Mouse (Mus musculus): Measurements from ENCODE around the gene Gm42715. TPM values are rescaled to one million over a fixed set of nuclear protein-coding genes. Genes with fewer than 3 reads are reported as not detected.
A peak's percentile ranks its signal among the peaks of the same experiment; 100 is the strongest.

The Gm42715 gene
- polyA plus RNA-seq, 1 experiment from 2014 or later: 18.3 TPM

DNA sequence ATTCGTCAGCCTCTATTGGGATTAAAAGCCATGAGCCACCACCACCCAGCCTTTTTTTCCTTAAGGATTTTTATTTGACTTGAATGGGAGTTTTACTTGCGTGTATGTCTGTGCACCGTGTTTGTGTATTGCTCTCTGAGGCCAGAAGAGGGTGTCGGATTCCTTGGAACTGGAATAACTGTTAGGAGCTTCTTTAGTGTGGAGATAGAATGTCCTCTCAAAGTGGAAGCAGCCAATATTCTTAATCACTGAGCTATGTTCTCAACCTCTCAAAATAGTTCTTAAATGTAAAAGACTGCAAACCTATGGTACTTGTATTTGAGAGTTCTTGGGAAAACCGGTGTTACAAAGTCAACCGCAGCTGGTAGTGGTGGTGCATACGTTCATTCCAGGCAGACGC, 8.1 kb upstream of the Gm42715 start:
- Histone ChIP-seq H3K27me3 (no peaks in the 10 kb centered on the region), H3K4me3 (peak overlapping the region; percentile 67), H3K9ac (peak overlapping the region; percentile 82), H3K4me2 (replicated peaks) (peak overlapping the region; percentile 64), H3K27ac (peak overlapping the region; percentile 98), H3K9me3 (no peaks in the 10 kb centered on the region), H3K4me1 (peaks cover 11% of the 10 kb centered on the region), H3K36me3 (peaks cover 13% of the 10 kb centered on the region)
- WGBS: 35% methylated on average over 8 of the region's 8 CpGs
- no peak for ATAC-seq (ENCODE audit: low FRiP score, low read depth)

GRCm38 (mm10) chr7:127511808-127512230, 7.6 kb upstream of the Gm42715 start, which contains the start of gene Srcap:
TSS of gene Srcap (plus strand) at chr7:127511983.
- Histone ChIP-seq H3K27ac (peak within 1 kb of the TSS; percentile 98), H3K4me1 (peaks cover 11% of the 10 kb centered on the region), H3K27me3 (no peaks in the 10 kb centered on the region), H3K4me2 (replicated peaks) (peak within 1 kb of the TSS; percentile 64), H3K9me3 (no peaks in the 10 kb centered on the region), H3K4me3 (peak within 1 kb of the TSS; percentile 67), H3K36me3 (peaks cover 19% of the 10 kb centered on the region), H3K9ac (peak within 1 kb of the TSS; percentile 82)
- ATAC-seq (ENCODE audit: low FRiP score, low read depth): peak; percentile 97
- 0% methylated on average over 36 of the region's 37 CpGs for WGBS

DNA sequence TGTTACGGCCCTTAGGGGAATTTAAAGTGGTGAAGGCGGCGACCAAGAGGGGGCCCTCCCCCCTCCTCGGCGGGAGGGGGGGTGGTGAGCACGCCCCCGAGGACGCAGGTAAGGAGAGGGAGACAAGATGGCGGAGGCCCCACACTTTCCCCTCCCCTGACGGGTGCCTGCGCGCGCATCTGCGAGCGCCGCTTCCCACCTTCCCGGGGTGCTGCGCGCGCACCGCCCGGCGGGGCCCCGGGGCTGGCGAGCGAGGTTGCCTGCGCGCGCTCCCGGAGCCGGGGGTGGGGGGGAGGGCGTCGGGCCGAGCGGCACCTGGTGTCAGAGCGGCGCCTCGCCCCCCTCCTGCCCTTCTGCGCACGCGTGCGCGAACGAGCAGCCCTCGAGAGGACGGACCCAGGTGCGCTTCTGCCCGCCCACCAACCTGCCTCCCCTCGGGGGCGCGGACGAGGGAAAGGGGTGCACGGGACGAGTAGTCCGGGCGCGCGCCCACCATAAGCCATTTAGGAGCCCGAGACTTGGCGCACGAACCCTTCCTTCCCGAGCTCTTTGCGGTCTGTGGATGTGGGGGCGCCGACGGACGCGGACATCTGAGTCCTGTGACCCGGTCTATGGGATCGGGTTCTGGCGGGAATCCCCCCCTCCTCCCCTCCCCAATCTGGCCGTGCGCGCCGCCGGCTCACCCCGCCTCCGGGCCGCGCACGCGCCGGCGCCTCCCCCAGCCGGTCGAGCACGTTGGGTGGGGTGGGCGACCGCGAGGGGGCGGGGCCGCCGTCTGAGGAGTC, 7.0 kb upstream of the Gm42715 start:
- H3K27me3 ChIP-seq: no peaks in the 10 kb centered on the region
- peaks cover 11% of the 10 kb centered on the region for H3K4me1 ChIP-seq
- ATAC-seq (ENCODE audit: low FRiP score, low read depth): peak; percentile 87
- peaks cover 25% of the 10 kb centered on the region for H3K36me3 ChIP-seq
- peak overlapping the region; percentile 64 for H3K4me2 ChIP-seq (replicated peaks)
- H3K4me3 ChIP-seq: peak overlapping the region; percentile 67
- under 1% methylated on average over 66 of the region's 93 CpGs for WGBS
- H3K27ac ChIP-seq: peak overlapping the region; percentile 98
- peak overlapping the region; percentile 82 for H3K9ac ChIP-seq
- no peaks in the 10 kb centered on the region for H3K9me3 ChIP-seq

DNA sequence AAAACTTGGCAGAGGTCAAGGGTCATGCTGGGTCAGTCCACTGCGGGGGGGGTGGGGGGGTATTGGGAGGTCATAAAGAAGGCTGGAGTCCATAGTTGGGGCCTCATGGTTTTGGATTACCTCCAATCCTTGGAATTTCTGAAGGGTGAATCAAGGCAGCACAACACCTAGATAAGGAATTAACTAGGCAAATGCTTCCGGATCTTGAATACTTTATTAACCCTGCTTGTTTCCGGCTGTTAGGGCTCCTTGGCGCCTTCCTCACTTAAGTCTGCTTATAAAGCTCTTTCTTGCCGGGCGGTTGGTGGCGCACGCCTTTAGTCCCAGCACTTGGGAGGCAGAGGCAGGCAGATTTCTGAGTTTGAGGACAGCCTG, 6.4 kb upstream of the Gm42715 start:
- H3K4me1 ChIP-seq: peaks cover 11% of the 10 kb centered on the region
- H3K27me3 ChIP-seq: no peaks in the 10 kb centered on the region
- H3K9ac ChIP-seq: peak overlapping the region; percentile 82
- ATAC-seq (ENCODE audit: low FRiP score, low read depth): no peak
- peak overlapping the region; percentile 98 for H3K27ac ChIP-seq
- H3K4me2 ChIP-seq (replicated peaks): peak overlapping the region; percentile 64
- WGBS: 32% methylated on average over 8 of the region's 8 CpGs
- peaks cover 31% of the 10 kb centered on the region for H3K36me3 ChIP-seq
- peak overlapping the region; percentile 67 for H3K4me3 ChIP-seq
- H3K9me3 ChIP-seq: no peaks in the 10 kb centered on the region

- no peaks in the 10 kb centered on the region for H3K27me3 ChIP-seq
- H3K27ac ChIP-seq: no peak overlapping the region
- H3K4me3 ChIP-seq: peak overlapping the region; percentile 67
- peak overlapping the region; percentile 64 for H3K4me2 ChIP-seq (replicated peaks)
- peaks cover 38% of the 10 kb centered on the region for H3K36me3 ChIP-seq
- WGBS: 62% methylated on average over 3 of the region's 3 CpGs
- H3K9me3 ChIP-seq: no peaks in the 10 kb centered on the region
- peaks cover 11% of the 10 kb centered on the region for H3K4me1 ChIP-seq
- no peak overlapping the region for H3K9ac ChIP-seq
- no peak for ATAC-seq (ENCODE audit: low FRiP score, low read depth)
Observed at GRCm38 (mm10) chr7:127513781-127514180, 5.6 kb upstream of the Gm42715 start.

DNA sequence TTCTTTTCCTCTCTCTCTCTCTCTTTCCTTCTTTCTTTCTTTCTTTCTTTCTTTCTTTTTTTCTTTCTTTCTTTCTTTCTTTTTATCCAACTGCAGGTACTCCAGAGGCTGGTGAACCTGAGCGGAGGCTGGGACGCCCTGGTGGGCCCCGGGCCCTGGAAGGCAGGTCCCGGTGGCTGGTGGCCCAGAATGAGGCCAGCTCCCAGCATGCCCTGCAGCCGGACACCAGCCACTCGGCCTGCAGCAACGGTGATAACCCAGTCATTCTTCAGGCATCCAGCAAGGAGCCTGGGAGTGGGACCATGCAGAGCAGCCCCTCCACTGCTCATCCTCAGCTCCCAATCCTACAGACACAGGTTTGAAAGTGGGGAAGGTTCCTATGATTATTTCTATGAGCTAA, 3.5 kb upstream of the Gm42715 start:
- ATAC-seq (ENCODE audit: low FRiP score, low read depth): no peak
- 94% methylated on average over 7 of the region's 7 CpGs for WGBS

GRCm38 (mm10) chr7:127516344-127516743, 3.0 kb upstream of the Gm42715 start:
- H3K9me3 ChIP-seq: no peaks in the 10 kb centered on the region
- no peak overlapping the region for H3K9ac ChIP-seq
- no peak overlapping the region for H3K4me2 ChIP-seq (replicated peaks)
- peaks cover 59% of the 10 kb centered on the region for H3K36me3 ChIP-seq
- no peak overlapping the region for H3K27ac ChIP-seq
- H3K4me1 ChIP-seq: peaks cover 11% of the 10 kb centered on the region
- H3K4me3 ChIP-seq: no peak overlapping the region
- H3K27me3 ChIP-seq: no peaks in the 10 kb centered on the region
- WGBS: 94% methylated on average over 7 of the region's 7 CpGs
- ATAC-seq (ENCODE audit: low FRiP score, low read depth): no peak

More for the DNA sequence above, 3.5 kb upstream of the Gm42715 start:
- Histone ChIP-seq H3K9ac (no peak overlapping the region), H3K36me3 (peaks cover 54% of the 10 kb centered on the region), H3K9me3 (no peaks in the 10 kb centered on the region), H3K27ac (no peak overlapping the region), H3K27me3 (no peaks in the 10 kb centered on the region), H3K4me2 (replicated peaks) (no peak overlapping the region), H3K4me1 (peaks cover 11% of the 10 kb centered on the region), H3K4me3 (no peak overlapping the region)

- H3K4me1 ChIP-seq: no peaks in the 10 kb centered on the region
- no peak overlapping the region for H3K27ac ChIP-seq
- H3K36me3 ChIP-seq: peaks cover 94% of the 10 kb centered on the region
- H3K9ac ChIP-seq: no peak overlapping the region
- no peak for ATAC-seq (ENCODE audit: low FRiP score, low read depth)
- H3K4me2 ChIP-seq (replicated peaks): no peak overlapping the region
- no peaks in the 10 kb centered on the region for H3K9me3 ChIP-seq
- no peak overlapping the region for H3K4me3 ChIP-seq
- 95% methylated on average over 3 of the region's 3 CpGs for WGBS
- no peaks in the 10 kb centered on the region for H3K27me3 ChIP-seq
Observed at GRCm38 (mm10) chr7:127541671-127542070, 22.3 kb downstream of the Gm42715 start.

- H3K36me3 ChIP-seq: peaks cover 75% of the 10 kb centered on the region
- H3K4me2 ChIP-seq (replicated peaks): no peak overlapping the region
- H3K4me3 ChIP-seq: no peak overlapping the region
- no peak overlapping the region for H3K9ac ChIP-seq
- no peaks in the 10 kb centered on the region for H3K27me3 ChIP-seq
- H3K27ac ChIP-seq: no peak overlapping the region
- WGBS: 90% methylated on average over 15 of the region's 15 CpGs
- no peaks in the 10 kb centered on the region for H3K4me1 ChIP-seq
- no peak for ATAC-seq (ENCODE audit: low FRiP score, low read depth)
- H3K9me3 ChIP-seq: no peaks in the 10 kb centered on the region
Observed at GRCm38 (mm10) chr7:127549116-127549835, 29.9 kb downstream of the Gm42715 start.

GRCm38 (mm10) chr7:127551558-127551957, 32.2 kb downstream of the Gm42715 start:
- Histone ChIP-seq H3K27me3 (no peaks in the 10 kb centered on the region), H3K4me3 (no peak overlapping the region), H3K27ac (no peak overlapping the region), H3K9ac (no peak overlapping the region), H3K36me3 (peaks cover 77% of the 10 kb centered on the region), H3K4me1 (no peaks in the 10 kb centered on the region), H3K9me3 (no peaks in the 10 kb centered on the region), H3K4me2 (replicated peaks) (no peak overlapping the region)
- ATAC-seq (ENCODE audit: low FRiP score, low read depth): no peak
- 95% methylated on average over 8 of the region's 8 CpGs for WGBS

DNA sequence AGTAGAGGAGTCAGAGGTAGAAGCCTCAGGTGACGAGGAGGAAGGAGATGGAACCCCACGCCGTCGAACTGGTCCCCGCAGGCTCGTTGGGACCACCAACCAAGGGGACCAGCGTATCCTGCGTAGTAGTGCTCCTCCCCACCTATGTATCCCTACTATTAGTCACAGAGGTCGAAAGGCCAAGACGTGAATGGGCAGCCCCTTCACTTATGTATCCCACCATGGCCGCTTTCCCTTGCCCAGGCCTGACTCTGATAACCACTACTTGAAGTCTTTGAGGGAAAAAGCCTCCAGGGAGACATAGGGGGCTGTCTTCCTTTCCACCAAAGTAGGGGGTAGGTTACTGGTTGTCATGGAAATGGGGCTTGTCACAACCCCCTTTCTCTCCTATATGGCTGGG, 41.2 kb downstream of the Gm42715 start:
- H3K27me3 ChIP-seq: no peaks in the 10 kb centered on the region
- peaks cover 4% of the 10 kb centered on the region; the same call in 1 of the 2 replicates for H3K4me1 ChIP-seq
- H3K9me3 ChIP-seq: no peaks in the 10 kb centered on the region
- no peak overlapping the region for H3K4me3 ChIP-seq
- no peak overlapping the region for H3K4me2 ChIP-seq (replicated peaks)
- WGBS: 96% methylated on average over 11 of the region's 11 CpGs
- no peak overlapping the region for H3K27ac ChIP-seq
- ATAC-seq (ENCODE audit: low FRiP score, low read depth): no peak
- no peak overlapping the region for H3K9ac ChIP-seq
- peaks cover 85% of the 10 kb centered on the region for H3K36me3 ChIP-seq

DNA sequence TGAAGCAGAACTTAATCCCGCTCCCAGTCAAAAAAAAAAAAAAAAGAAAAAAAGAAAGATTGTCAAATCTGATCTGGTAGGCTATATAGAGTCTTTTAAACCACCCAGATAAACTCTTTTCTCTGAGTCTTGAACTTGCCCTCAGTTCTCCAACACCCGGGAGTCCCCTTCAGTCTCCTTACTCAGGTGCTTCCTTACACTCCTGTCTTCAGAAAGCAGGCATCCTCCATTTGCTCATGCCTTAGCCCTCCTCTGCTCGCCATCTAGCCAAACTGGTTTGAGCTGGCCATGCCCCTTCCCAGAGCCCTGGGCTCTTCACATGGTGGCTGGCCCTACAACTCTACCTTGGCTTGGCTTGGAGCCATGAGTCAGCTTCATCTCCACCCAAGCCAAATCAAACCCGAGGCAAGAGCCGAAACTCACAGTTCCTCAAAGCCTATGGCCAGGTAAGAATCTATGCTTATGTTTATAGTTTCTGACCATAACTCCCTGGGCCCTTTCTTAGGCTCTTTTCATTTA, 42.0 kb downstream of the Gm42715 start, which contains the start of gene Tmem265:
Gene Tmem265 (plus strand): TSS at position 51 of the 519 bp plus-strand sequence.
- Histone ChIP-seq H3K36me3 (peaks cover 84% of the 10 kb centered on the region), H3K4me1 (peaks cover 4% of the 10 kb centered on the region; the same call in 1 of the 2 replicates), H3K27me3 (no peaks in the 10 kb centered on the region), H3K4me3 (no peak within 1 kb of the TSS), H3K27ac (no peak within 1 kb of the TSS), H3K9ac (no peak within 1 kb of the TSS), H3K9me3 (no peaks in the 10 kb centered on the region), H3K4me2 (replicated peaks) (no peak within 1 kb of the TSS)
- WGBS: 90% methylated on average over 5 of the region's 5 CpGs
- ATAC-seq (ENCODE audit: low FRiP score, low read depth): no peak

Measured in limb, embryonic 13.5 days (tissue).